Mouse (Mus musculus) lung, adult 2 months (tissue): ENCODE measurements at regions not wholly inside any gene's neighbourhood (a gene's known extent, or its start where the extent isn't known, plus 50 kb on each side); places are given as distances from the start of the nearest gene placed in this dataset.
"Not testable (repeated sequence)": the region's sequence is repeated elsewhere in the genome, so short reads cannot be mapped to it uniquely, and the experiment has no call there.

Source experiments
- CTCF ChIP-seq: fragments of 200-500 bp; IDR thresholded peaks from 2 replicates; pipeline ENCODE4 v1.5.1; 2011; ENCODE audit warnings: mild to moderate bottlenecking, low read length, control low read depth; ENCODE audit not compliant: insufficient read depth
- POLR2A ChIP-seq: fragments of 200-500 bp; IDR thresholded peaks from 2 replicates; pipeline ENCODE4 v1.6.1; 2011; ENCODE audit warnings: low read depth, mild to moderate bottlenecking, control low read depth, low read length, borderline replicate concordance; ENCODE audit errors: extremely low read depth

- TF ChIP-seq CTCF, POLR2A: not testable (repeated sequence)
These were observed 91.9 kb downstream of the Rassf10 start for GRCm38 (mm10) chr7:113045613-113046159.
